Comparison of ENCODE assay signal across 18 mouse cellular contexts in genomic region chr2:142404321-142404720, GRCm38 (mm10).
A peak's percentile ranks its signal among the peaks of the same experiment; 100 is the strongest.
DNase-seq lines count a peak whose midpoint lies in the region; ATAC-seq and TF ChIP-seq lines count a peak whose summit lies in the region.
"Had no signal": no experiment of that assay in that cellular context is flagged by ENCODE, and none has a peak within 500 bp of the region (broad histone marks: within the 10 kb centered on the region; RNA-seq: fewer than 3 reads in every experiment).

No protein-coding gene starts in this region.

- no peaks in the 10 kb centered on the region for H3K36me3 ChIP-seq in lung, embryonic 14.5 days (ENCODE audit: insufficient read depth)
- no peaks in the 10 kb centered on the region for H3K36me3 ChIP-seq in embryonic facial prominence, embryonic 14.5 days (ENCODE audit: control insufficient read depth, insufficient read depth, low read length)
- H3K36me3 ChIP-seq in midbrain, postnatal 0 days (ENCODE audit: insufficient read depth, low read length) = no peaks in the 10 kb centered on the region
- H3K36me3 ChIP-seq in kidney, embryonic 16.5 days (ENCODE audit: insufficient read depth, low read length) = no peaks in the 10 kb centered on the region
- H3K36me3 ChIP-seq: embryonic facial prominence, embryonic 15.5 days; heart, embryonic 10.5 days; limb, embryonic 15.5 days; lung, embryonic 15.5 days; midbrain, embryonic 12.5 days had no signal

- H3K9ac ChIP-seq in lung, embryonic 14.5 days = no peak overlapping the region
- H3K9ac ChIP-seq in embryonic facial prominence, embryonic 14.5 days (ENCODE audit: low read depth, low read length) = no peak overlapping the region
- no peak overlapping the region for H3K9ac ChIP-seq in midbrain, postnatal 0 days (replicated peaks; ENCODE audit: low read length, poor library complexity, severe bottlenecking)
- no peak overlapping the region for H3K9ac ChIP-seq in kidney, embryonic 16.5 days (replicated peaks; ENCODE audit: low read length)
- H3K9ac ChIP-seq: embryonic facial prominence, embryonic 15.5 days; limb, embryonic 15.5 days; lung, embryonic 15.5 days; midbrain, embryonic 12.5 days had no signal

- 0 out of 2 replicates have a peak, but pooled peaks cover 3% of the 10 kb centered on the region for H3K4me1 ChIP-seq in cerebellum, adult 2 months (ENCODE audit: control insufficient read depth, insufficient read depth, low read length)
- H3K4me1 ChIP-seq in lung, embryonic 14.5 days (ENCODE audit: insufficient read depth) = no peaks in the 10 kb centered on the region
- peaks cover 5% of the 10 kb centered on the region; the same call in 1 of the 2 replicates for H3K4me1 ChIP-seq in embryonic facial prominence, embryonic 14.5 days (ENCODE audit: control insufficient read depth, insufficient read depth, low read length)
- H3K4me1 ChIP-seq in midbrain, postnatal 0 days (ENCODE audit: insufficient read depth, low read length) = no peaks in the 10 kb centered on the region
- no peaks in the 10 kb centered on the region for H3K4me1 ChIP-seq in kidney, embryonic 16.5 days (ENCODE audit: insufficient read depth, low read length)
- H3K4me1 ChIP-seq: limb, embryonic 15.5 days; lung, embryonic 15.5 days had no signal

- H3K27ac ChIP-seq in cerebellum, adult 2 months (ENCODE audit: insufficient read depth, low read length) = no peak overlapping the region
- no peak overlapping the region for H3K27ac ChIP-seq in lung, embryonic 14.5 days (ENCODE audit: low read depth)
- no peak overlapping the region for H3K27ac ChIP-seq in embryonic facial prominence, embryonic 14.5 days (replicated peaks; ENCODE audit: low read depth, low read length)
- no peak overlapping the region for H3K27ac ChIP-seq in midbrain, postnatal 0 days (ENCODE audit: low read depth, low read length)
- no peak overlapping the region for H3K27ac ChIP-seq in kidney, embryonic 16.5 days (ENCODE audit: low read length)
- H3K27ac ChIP-seq: embryonic facial prominence, embryonic 15.5 days; heart, embryonic 10.5 days; limb, embryonic 15.5 days; lung, embryonic 15.5 days; midbrain, embryonic 12.5 days had no signal

- WGBS in cerebellum, adult 2 months = 47% methylated on average over 6 of the region's 6 CpGs
- 46% methylated on average over 6 of the region's 6 CpGs for WGBS in lung, embryonic 14.5 days
- 25% methylated on average over 6 of the region's 6 CpGs for WGBS in embryonic facial prominence, embryonic 14.5 days
- WGBS in midbrain, postnatal 0 days = 65% methylated on average over 6 of the region's 6 CpGs
- 32% methylated on average over 6 of the region's 6 CpGs for WGBS in kidney, embryonic 16.5 days

- H3K4me2 ChIP-seq in lung, embryonic 14.5 days = no peak overlapping the region
- H3K4me2 ChIP-seq in embryonic facial prominence, embryonic 14.5 days (ENCODE audit: low read depth, low read length) = no peak overlapping the region
- no peak overlapping the region for H3K4me2 ChIP-seq in midbrain, postnatal 0 days (ENCODE audit: low read depth, low read length, poor library complexity, severe bottlenecking)
- H3K4me2 ChIP-seq in kidney, embryonic 16.5 days (replicated peaks; ENCODE audit: low read depth, low read length) = no peak overlapping the region
- H3K4me2 ChIP-seq: embryonic facial prominence, embryonic 15.5 days; limb, embryonic 15.5 days; lung, embryonic 15.5 days; midbrain, embryonic 12.5 days had no signal

- no peak for TF ChIP-seq CTCF in cerebellum, adult 2 months (IDR thresholded peaks at IDR 0.05; ENCODE audit: borderline replicate concordance, insufficient read depth, low read depth, low read length)
- no peak for TF ChIP-seq CTCF in lung, embryonic 14.5 days (IDR thresholded peaks at IDR 0.05; ENCODE audit: low read depth)
- TF ChIP-seq CTCF in midbrain, postnatal 0 days (IDR thresholded peaks at IDR 0.05) = no peak

- H3K4me3 ChIP-seq in cerebellum, adult 2 months (replicated peaks; ENCODE audit: insufficient read depth, low read depth, low read length) = no peak overlapping the region
- H3K4me3 ChIP-seq in lung, embryonic 14.5 days (ENCODE audit: low read depth, low read length) = no peak overlapping the region
- no peak overlapping the region for H3K4me3 ChIP-seq in embryonic facial prominence, embryonic 14.5 days (ENCODE audit: low read depth, low read length)
- no peak overlapping the region for H3K4me3 ChIP-seq in midbrain, postnatal 0 days (ENCODE audit: low read depth, low read length)
- H3K4me3 ChIP-seq in kidney, embryonic 16.5 days (ENCODE audit: low read length) = no peak overlapping the region
- H3K4me3 ChIP-seq: embryonic facial prominence, embryonic 15.5 days; heart, embryonic 10.5 days; limb, embryonic 15.5 days; lung, embryonic 15.5 days; midbrain, embryonic 12.5 days had no signal

- ATAC-seq in lung, embryonic 14.5 days (ENCODE audit: insufficient read depth) = peak; percentile 41
- ATAC-seq in embryonic facial prominence, embryonic 14.5 days (ENCODE audit: low read depth) = peak; percentile 35; the same call in 1 of the 2 replicates
- ATAC-seq in midbrain, postnatal 0 days (ENCODE audit: low FRiP score) = peak; percentile 50; the same call in 1 of the 2 replicates
- no peak for ATAC-seq in kidney, embryonic 16.5 days (ENCODE audit: low FRiP score, low TSS enrichment)

- no peak for TF ChIP-seq POLR2A in cerebellum, adult 2 months (IDR thresholded peaks at IDR 0.05; ENCODE audit: borderline replicate concordance, insufficient read depth, low read length)

- no peaks in the 10 kb centered on the region for H3K9me3 ChIP-seq in lung, embryonic 14.5 days (ENCODE audit: low read depth, low read length)
- no peaks in the 10 kb centered on the region for H3K9me3 ChIP-seq in embryonic facial prominence, embryonic 14.5 days (ENCODE audit: control insufficient read depth, low read length)
- H3K9me3 ChIP-seq in midbrain, postnatal 0 days (ENCODE audit: low read length) = no peaks in the 10 kb centered on the region
- no peaks in the 10 kb centered on the region for H3K9me3 ChIP-seq in kidney, embryonic 16.5 days (ENCODE audit: low read length)
- H3K9me3 ChIP-seq: embryonic facial prominence, embryonic 15.5 days; heart, embryonic 10.5 days; limb, embryonic 15.5 days; lung, embryonic 15.5 days; midbrain, embryonic 12.5 days had no signal

- H3K27me3 ChIP-seq in cerebellum, adult 2 months (ENCODE audit: control insufficient read depth, insufficient read depth, low read length) = no peaks in the 10 kb centered on the region
- H3K27me3 ChIP-seq in lung, embryonic 14.5 days (ENCODE audit: insufficient read depth, low read length) = no peaks in the 10 kb centered on the region
- no peaks in the 10 kb centered on the region for H3K27me3 ChIP-seq in embryonic facial prominence, embryonic 14.5 days (replicated peaks; ENCODE audit: control insufficient read depth, insufficient read depth, low read length)
- H3K27me3 ChIP-seq in midbrain, postnatal 0 days (ENCODE audit: insufficient read depth, low read length) = no peaks in the 10 kb centered on the region
- H3K27me3 ChIP-seq in kidney, embryonic 16.5 days (ENCODE audit: insufficient read depth, low read length) = no peaks in the 10 kb centered on the region
- H3K27me3 ChIP-seq: embryonic facial prominence, embryonic 15.5 days; limb, embryonic 15.5 days; lung, embryonic 15.5 days had no signal

- peak; percentile 17 to 20 for DNase-seq in cerebellum, postnatal 25 days
- DNase-seq in cerebellum, adult 2 months = no peak
- DNase-seq in lung, embryonic 14.5 days = no peak
- DNase-seq in lung, postnatal 14 days = no peak
- no peak for DNase-seq in embryonic facial prominence, embryonic 14.5 days (ENCODE audit: low spot score)
- DNase-seq in midbrain, postnatal 0 days (ENCODE audit: low spot score) = peak; percentile 55
- DNase-seq in frontal cortex, postnatal 36 days (ENCODE audit: low spot score in 2 of 2) = no peak
- DNase-seq: adrenal gland, postnatal 14 days; heart, postnatal 4 days; kidney, adult 2 months; right cerebral cortex, adult 18-20 months; thymus, adult 18-20 months had no signal

Comparison
In these comparisons a context has a peak if more than half of its experiments do, and no peak if none do; other contexts are left out.
1. DNase-seq: peak in cerebellum, postnatal 25 days (2 of 2) and midbrain, postnatal 0 days (single experiment); none in cerebellum, adult 2 months (0 of 2), lung, embryonic 14.5 days (single experiment), lung, postnatal 14 days (single experiment), embryonic facial prominence, embryonic 14.5 days (single experiment) and frontal cortex, postnatal 36 days (0 of 2).